Mouse (Mus musculus): ENCODE data around the gene Pmepa1. TPM values are rescaled to one million over a fixed set of nuclear protein-coding genes. Genes with fewer than 3 reads are reported as not detected.

Gene Pmepa1
- total RNA-seq, 2 experiments from 2014 or later = 38.2 to 50.7 TPM

GRCm38 (mm10) chr2:173180026-173180425 lies 96.3 kb downstream of the Pmepa1 start:
- intact Hi-C loops (cut with DNase I) = loop anchor here (10.0 kb wide), 1 partner anchor 1105 kb away; the partner anchor contains the start of gene Gnas

GRCm38 (mm10) chr2:173179046-173179445 lies 97.3 kb downstream of the Pmepa1 start:
- DNase-seq (ENCODE audit: low spot score in 2 of 2) = no peak
- intact Hi-C loops (cut with DNase I) = no loop called here

More at GRCm38 (mm10) chr2:173180026-173180425, 96.3 kb downstream of the Pmepa1 start:
- DNase-seq (ENCODE audit: low spot score in 2 of 2) = no peak

- no peak for DNase-seq (ENCODE audit: low spot score in 2 of 2)
- intact Hi-C loops (cut with DNase I) = no loop called here
Measured at GRCm38 (mm10) chr2:173177951-173178350, 98.4 kb downstream of the Pmepa1 start.

GRCm38 (mm10) chr2:173177481-173177880 lies 98.9 kb downstream of the Pmepa1 start:
- no peak for DNase-seq (ENCODE audit: low spot score in 2 of 2)
- intact Hi-C loops (cut with DNase I) = no loop called here

DNA sequence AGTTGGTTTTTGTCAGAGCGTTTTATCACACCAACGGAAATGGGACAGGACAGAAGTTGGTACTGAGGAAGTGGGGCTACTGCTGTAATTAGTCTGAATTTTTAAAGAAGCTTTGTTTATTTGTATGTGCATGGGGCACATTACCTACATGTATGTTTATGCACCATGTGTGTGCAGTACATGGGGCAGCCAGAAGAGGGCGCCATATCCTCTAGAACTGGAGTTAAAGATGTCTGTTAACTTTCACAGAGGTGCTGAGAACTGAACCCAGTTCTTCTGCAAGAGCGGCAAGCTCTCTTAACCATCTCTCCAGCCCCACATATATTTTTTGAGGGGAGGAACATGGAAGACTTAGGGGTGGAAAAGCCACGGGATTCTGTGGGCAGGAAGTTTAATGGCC lies 100.6 kb downstream of the Pmepa1 start:
- DNase-seq (ENCODE audit: low spot score in 2 of 2) = peak in 1 of 2 experiments; percentile 2
- intact Hi-C loops (cut with DNase I) = no loop called here

- intact Hi-C loops (cut with DNase I) = no loop called here
- DNase-seq (ENCODE audit: low spot score in 2 of 2) = no peak
Measured at GRCm38 (mm10) chr2:173174569-173174968, 101.8 kb downstream of the Pmepa1 start.

Other genes with a start within 250 kb of the Pmepa1 start
- gene Ctcfl, start 157.0 kb downstream of the Pmepa1 start, total RNA-seq (2021) = under 1 TPM in 1 of 2 experiments, not detected in 1; 0.11 TPM
- gene Pck1, start 123.5 kb downstream of the Pmepa1 start, total RNA-seq (2021) = not detected
- gene Zbp1, start 57.6 kb downstream of the Pmepa1 start, total RNA-seq (2021) = not detected
- not detected for gene 1700021F07Rik, start 246.1 kb upstream of the Pmepa1 start, total RNA-seq (2021)